Mouse (Mus musculus): ENCODE data around the gene Selenoi. TPM values are rescaled to one million over a fixed set of nuclear protein-coding genes. Genes with fewer than 3 reads are reported as not detected.

Selenoi gene
- total RNA-seq, 2 experiments from 2014 or later, result 36.7 to 37.8 TPM

DNA sequence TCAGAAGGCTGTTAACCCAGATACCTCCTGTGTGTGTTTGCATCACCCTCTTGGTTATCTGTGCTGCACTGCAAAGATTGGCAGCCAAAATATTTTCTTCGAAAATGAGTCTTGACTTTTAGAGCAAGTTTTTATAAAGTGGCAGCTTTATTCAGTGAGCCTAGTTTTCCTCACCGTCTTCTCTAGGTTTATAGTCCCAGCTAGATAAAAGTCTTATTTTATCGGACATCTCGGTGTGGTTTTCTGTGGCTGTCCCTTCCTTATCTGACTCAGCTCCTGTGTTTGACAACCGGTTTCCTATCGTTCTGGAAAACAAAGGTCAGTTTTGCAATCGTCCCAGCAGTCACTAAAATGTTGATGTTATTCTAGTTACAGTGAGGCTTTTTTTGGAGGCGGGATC, 1.6 kb downstream of the Selenoi start:
- no peak for DNase-seq (ENCODE audit: extremely low spot score in 1 of 2, low spot score in 1 of 2)

GRCm38 (mm10) chr5:30235641-30236126, 3.3 kb downstream of the Selenoi start:
- no peak for DNase-seq (ENCODE audit: extremely low spot score in 1 of 2, low spot score in 1 of 2)

GRCm38 (mm10) chr5:30238533-30238932, 6.2 kb downstream of the Selenoi start:
- DNase-seq (ENCODE audit: extremely low spot score in 1 of 2, low spot score in 1 of 2), result no peak

- DNase-seq (ENCODE audit: extremely low spot score in 1 of 2, low spot score in 1 of 2), result no peak
Observed at GRCm38 (mm10) chr5:30240552-30240951, 8.2 kb downstream of the Selenoi start.

- DNase-seq (ENCODE audit: extremely low spot score in 1 of 2, low spot score in 1 of 2), result no peak
Observed at GRCm38 (mm10) chr5:30242410-30242809, 10.0 kb downstream of the Selenoi start.

GRCm38 (mm10) chr5:30243741-30244140, 11.4 kb downstream of the Selenoi start:
- peak in 1 of 2 experiments; percentile 6 for DNase-seq (ENCODE audit: extremely low spot score in 1 of 2, low spot score in 1 of 2)

DNA sequence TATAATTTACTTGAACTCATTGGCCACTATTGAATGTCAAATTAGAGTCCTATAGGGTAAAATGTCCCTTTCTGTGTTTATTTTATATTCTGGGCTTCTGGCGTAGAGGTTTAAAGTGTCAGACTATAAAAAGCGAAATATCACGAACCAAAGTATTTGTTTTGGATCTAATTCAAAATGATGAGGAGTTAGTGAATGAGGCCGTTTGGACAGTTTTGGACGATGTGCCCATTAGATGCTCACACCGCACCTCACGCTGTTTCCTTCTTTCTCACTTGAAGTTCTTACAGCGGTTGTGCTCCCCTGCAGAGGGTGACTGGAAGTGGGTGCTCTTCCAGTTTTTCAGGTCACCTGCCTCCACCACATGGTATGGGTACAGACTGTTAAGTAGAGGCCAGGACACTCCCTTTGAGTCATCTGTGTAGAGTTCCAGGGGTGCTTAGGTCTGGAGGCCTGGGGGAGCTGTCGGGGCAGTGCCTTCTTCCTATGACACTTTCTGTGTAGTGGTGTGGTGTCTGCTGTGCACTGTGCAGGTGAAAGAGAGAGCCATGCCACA, 13.6 kb downstream of the Selenoi start:
- no peak for DNase-seq (ENCODE audit: extremely low spot score in 1 of 2, low spot score in 1 of 2)

DNA sequence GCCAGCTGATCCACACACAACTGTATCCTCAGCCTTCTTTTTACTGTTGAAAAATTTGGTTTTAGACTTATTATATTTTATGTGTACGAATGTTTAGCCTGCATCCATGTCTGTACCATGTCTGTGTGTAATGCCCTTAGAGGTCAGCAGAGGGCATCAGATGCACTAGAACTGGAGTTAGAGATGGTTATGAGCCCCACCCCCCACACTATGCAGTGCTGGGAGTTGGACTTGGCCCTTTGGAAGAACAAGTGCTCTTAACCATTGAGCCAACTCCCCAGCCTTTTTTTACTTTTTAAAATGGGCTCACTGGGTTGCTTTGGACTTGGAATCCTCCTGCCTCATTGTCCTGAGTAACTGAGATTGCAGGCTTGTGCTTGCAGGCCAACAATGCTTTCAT, 15.3 kb downstream of the Selenoi start:
- DNase-seq (ENCODE audit: extremely low spot score in 1 of 2, low spot score in 1 of 2), result no peak

- no peak for DNase-seq (ENCODE audit: extremely low spot score in 1 of 2, low spot score in 1 of 2)
Observed at GRCm38 (mm10) chr5:30255567-30256354, 23.4 kb downstream of the Selenoi start.

DNA sequence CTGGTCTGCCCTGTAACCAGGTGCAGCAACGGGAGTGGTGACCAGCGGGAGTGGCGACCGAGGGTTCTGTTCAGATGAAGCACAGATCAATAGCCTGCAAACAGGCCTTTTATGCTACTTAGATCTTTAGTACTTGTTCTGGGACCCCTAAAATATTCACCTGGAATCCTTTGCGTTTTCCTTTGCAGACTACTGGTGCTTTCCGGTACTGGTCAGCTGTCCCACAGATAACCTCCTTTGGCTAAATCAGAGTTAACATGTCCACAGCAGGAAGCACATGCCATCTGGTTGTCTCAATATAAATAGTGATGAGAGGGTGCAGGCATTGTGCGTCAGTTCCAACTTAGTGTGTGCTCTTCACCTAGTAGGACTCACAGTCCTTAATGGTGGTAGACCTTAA, 26.4 kb downstream of the Selenoi start:
- DNase-seq (ENCODE audit: extremely low spot score in 1 of 2, low spot score in 1 of 2), result no peak

- DNase-seq (ENCODE audit: extremely low spot score in 1 of 2, low spot score in 1 of 2), result peak; percentile 30 to 35
Observed at GRCm38 (mm10) chr5:30270571-30271190, 38.3 kb downstream of the Selenoi start.

- no peak for DNase-seq (ENCODE audit: extremely low spot score in 1 of 2, low spot score in 1 of 2)
Observed at GRCm38 (mm10) chr5:30271599-30272281, 39.4 kb downstream of the Selenoi start.

- DNase-seq (ENCODE audit: extremely low spot score in 1 of 2, low spot score in 1 of 2), result no peak
Observed at GRCm38 (mm10) chr5:30276361-30276760, 44.0 kb downstream of the Selenoi start.

DNA sequence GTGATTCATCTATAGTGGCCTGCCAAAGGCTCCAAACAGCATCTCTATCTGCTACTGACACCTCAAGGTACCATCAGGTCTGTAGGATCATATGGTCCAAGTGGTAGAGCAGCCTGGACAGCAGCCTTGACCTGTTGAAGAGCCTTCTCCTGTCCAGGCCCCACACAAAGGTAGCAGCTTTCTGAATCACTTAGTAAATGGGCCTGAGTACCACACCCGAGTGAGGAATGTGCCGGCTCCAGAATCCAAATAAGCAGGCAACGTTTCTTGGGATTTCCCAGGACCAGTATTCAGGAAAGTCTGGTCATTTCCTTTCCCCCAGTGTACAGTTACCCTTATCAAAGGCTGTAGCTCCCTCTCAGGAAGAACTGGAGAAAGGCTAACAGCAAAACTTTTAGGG, 46.6 kb downstream of the Selenoi start:
- DNase-seq (ENCODE audit: extremely low spot score in 1 of 2, low spot score in 1 of 2), result no peak

DNA sequence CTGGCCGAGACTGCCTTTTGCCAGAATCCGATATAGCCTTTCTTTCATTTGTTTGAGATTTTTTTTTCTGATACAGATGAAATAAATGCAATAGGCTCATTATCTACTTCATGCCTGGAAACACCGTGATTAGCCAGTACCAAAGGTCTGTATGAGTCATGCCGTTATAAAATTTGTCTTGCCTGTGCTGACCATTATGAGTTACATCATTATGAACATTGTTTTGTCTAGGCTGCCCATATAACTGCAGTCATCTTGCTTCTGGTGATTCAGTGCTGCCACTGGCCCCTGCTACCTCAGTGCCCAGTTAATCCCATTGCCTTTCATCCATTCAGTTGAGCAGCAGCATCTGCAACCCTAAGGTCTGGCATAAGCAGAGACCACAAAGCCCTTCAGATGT, 47.1 kb downstream of the Selenoi start:
- no peak for DNase-seq (ENCODE audit: extremely low spot score in 1 of 2, low spot score in 1 of 2)

- no peak for DNase-seq (ENCODE audit: extremely low spot score in 1 of 2, low spot score in 1 of 2)
Observed at GRCm38 (mm10) chr5:30280864-30281263, 48.5 kb downstream of the Selenoi start.

DNA sequence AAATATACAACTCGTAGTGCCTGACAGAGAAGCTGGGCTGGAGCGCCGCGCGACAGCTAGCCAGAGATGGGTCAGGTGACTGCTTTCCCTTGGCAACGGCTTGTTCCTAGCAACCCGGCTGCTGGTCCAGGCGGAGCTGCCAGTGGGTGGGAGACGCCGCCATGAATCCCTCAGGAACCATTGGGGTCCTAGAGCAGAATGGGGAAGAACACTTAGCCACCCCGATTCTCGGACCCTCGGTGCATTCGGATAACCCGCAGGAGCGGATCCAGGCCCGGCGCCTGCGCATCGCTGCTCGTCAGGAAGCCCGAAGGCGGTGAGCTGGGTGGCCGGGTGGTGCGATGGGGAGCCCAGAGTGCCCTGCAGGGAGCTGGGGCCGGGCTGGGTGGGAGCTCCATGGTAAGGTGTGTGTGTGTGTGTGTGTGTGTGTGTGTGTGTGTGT, 48.9 kb downstream of the Selenoi start, which contains the start of gene Drc1:
Gene Drc1 (plus strand): TSS at position 98 of the 442 bp plus-strand sequence.
- DNase-seq (ENCODE audit: extremely low spot score in 1 of 2, low spot score in 1 of 2), result peak; percentile 57 to 65

- DNase-seq (ENCODE audit: extremely low spot score in 1 of 2, low spot score in 1 of 2), result no peak
Observed at GRCm38 (mm10) chr5:30285944-30286799, 53.8 kb downstream of the Selenoi start.

- DNase-seq (ENCODE audit: extremely low spot score in 1 of 2, low spot score in 1 of 2), result no peak
Observed at GRCm38 (mm10) chr5:30287106-30287882, 54.9 kb downstream of the Selenoi start.

Data from layer of hippocampus, postnatal 25 days (tissue).